ENCODE assay signal across 9 mouse cellular contexts in genomic region chr4:130188806-130189297, GRCm38 (mm10). TPM values are rescaled to one million over a fixed set of nuclear protein-coding genes. Genes with fewer than 3 reads are reported as not detected.
DNase-seq lines count a peak whose midpoint lies in the region; ATAC-seq and TF ChIP-seq lines count a peak whose summit lies in the region.
"Had no signal": no experiment of that assay in that cellular context is flagged by ENCODE, and none has a peak within 500 bp of the region (broad histone marks: within the 10 kb centered on the region; RNA-seq: fewer than 3 reads in every experiment).

No protein-coding gene starts in this region.

- H3K4me2 ChIP-seq in heart, embryonic 14.5 days (ENCODE audit: low read length) = peak overlapping the region; percentile 52
- peak overlapping the region; percentile 30 for H3K4me2 ChIP-seq in liver, embryonic 12.5 days
- peak overlapping the region; percentile 15; the same call in 1 of the 2 replicates for H3K4me2 ChIP-seq in neural tube, embryonic 11.5 days (ENCODE audit: low read depth)
- H3K4me2 ChIP-seq in stomach, embryonic 16.5 days (ENCODE audit: low read depth, low read length) = peak overlapping the region; percentile 47

- peak; percentile 99 for TF ChIP-seq CTCF in brain, embryonic 14.5 days (IDR thresholded peaks at IDR 0.05; ENCODE audit: borderline replicate concordance, extremely low read depth, insufficient read depth, insufficient read length)

- 3% methylated on average over 13 of the region's 13 CpGs for WGBS in heart, embryonic 14.5 days
- 3% methylated on average over 13 of the region's 13 CpGs for WGBS in liver, embryonic 12.5 days (ENCODE audit: insufficient replicate concordance)
- 3% methylated on average over 13 of the region's 13 CpGs for WGBS in neural tube, embryonic 11.5 days
- 3% methylated on average over 13 of the region's 13 CpGs for WGBS in stomach, embryonic 16.5 days

- H3K27me3 ChIP-seq in heart, embryonic 14.5 days (ENCODE audit: control insufficient read depth, insufficient read depth, low read length) = peaks cover 4% of the 10 kb centered on the region; the same call in 1 of the 2 replicates
- H3K27me3 ChIP-seq in liver, embryonic 12.5 days (replicated peaks) = peaks cover 37% of the 10 kb centered on the region
- no peaks in the 10 kb centered on the region for H3K27me3 ChIP-seq in neural tube, embryonic 11.5 days (ENCODE audit: control insufficient read depth, insufficient read depth, low read length)
- no peaks in the 10 kb centered on the region for H3K27me3 ChIP-seq in stomach, embryonic 16.5 days (ENCODE audit: control insufficient read depth, insufficient read depth, low read length)

- DNase-seq in brain, embryonic 14.5 days (ENCODE audit: low read depth) = peak; percentile 92
- peak; percentile 92 for DNase-seq in kidney, postnatal 10 days
- DNase-seq in neural tube, embryonic 11.5 days (ENCODE audit: low spot score) = peak; percentile 82

- H3K9me3 ChIP-seq in heart, embryonic 14.5 days (ENCODE audit: control insufficient read depth, low read length) = no peaks in the 10 kb centered on the region
- no peaks in the 10 kb centered on the region for H3K9me3 ChIP-seq in liver, embryonic 12.5 days (replicated peaks)
- no peaks in the 10 kb centered on the region for H3K9me3 ChIP-seq in neural tube, embryonic 11.5 days (ENCODE audit: control insufficient read depth, low read length)
- H3K9me3 ChIP-seq in stomach, embryonic 16.5 days (replicated peaks; ENCODE audit: control insufficient read depth, low read length) = no peaks in the 10 kb centered on the region

- TF ChIP-seq POLR2A in brain, embryonic 14.5 days (IDR thresholded peaks at IDR 0.05; ENCODE audit: borderline replicate concordance, extremely low read depth, insufficient read depth, insufficient read length, poor library complexity, severe bottlenecking) = no peak

- ATAC-seq in CD4-positive, CD25-positive, alpha-beta regulatory T cell, adult 4 months = peak; percentile 64
- peak; percentile 87 for ATAC-seq in erythroid progenitor cell, adult 5-6 weeks (replicated peaks; ENCODE audit: low FRiP score, poor library complexity, severe bottlenecking)
- peak; percentile 48; the same call in 1 of the 2 replicates for ATAC-seq in heart, embryonic 14.5 days (ENCODE audit: insufficient number of reproducible peaks, insufficient read depth, low FRiP score, low read depth)
- 0 out of 2 replicates have a peak, but pooled peaks have one; percentile 21 for ATAC-seq in liver, embryonic 12.5 days
- no peak for ATAC-seq in neural tube, embryonic 11.5 days (ENCODE audit: insufficient read depth, low FRiP score, low TSS enrichment)
- ATAC-seq in stomach, embryonic 16.5 days (ENCODE audit: insufficient read depth, low FRiP score) = peak; percentile 74; the same call in 1 of the 2 replicates

- H3K4me1 ChIP-seq in heart, embryonic 14.5 days (ENCODE audit: control insufficient read depth in 2 of 2, insufficient read depth in 2 of 2, low read length in 2 of 2) = no peaks in the 10 kb centered on the region
- no peaks in the 10 kb centered on the region for H3K4me1 ChIP-seq in liver, embryonic 12.5 days
- no peaks in the 10 kb centered on the region for H3K4me1 ChIP-seq in neural tube, embryonic 11.5 days (ENCODE audit: control insufficient read depth, insufficient read depth, low read length)
- H3K4me1 ChIP-seq in stomach, embryonic 16.5 days (ENCODE audit: control insufficient read depth, insufficient read depth, low read length) = 0 out of 2 replicates have a peak, but pooled peaks cover 4% of the 10 kb centered on the region

- peak overlapping the region in 1 of 2 experiments; percentile 20; a peak in 2 of 4 replicates for H3K4me3 ChIP-seq in heart, embryonic 14.5 days (ENCODE audit: control insufficient read depth in 1 of 2, insufficient read depth in 1 of 2, low read depth in 1 of 2, low read length in 2 of 2)
- no peak overlapping the region for H3K4me3 ChIP-seq in liver, embryonic 12.5 days
- H3K4me3 ChIP-seq in neural tube, embryonic 11.5 days (ENCODE audit: low read depth, low read length) = no peak overlapping the region
- peak overlapping the region; percentile 16; the same call in 1 of the 2 replicates for H3K4me3 ChIP-seq in stomach, embryonic 16.5 days (replicated peaks; ENCODE audit: low read length)

- no peaks in the 10 kb centered on the region for H3K36me3 ChIP-seq in heart, embryonic 14.5 days (ENCODE audit: control insufficient read depth, insufficient read depth, low read length)
- H3K36me3 ChIP-seq in liver, embryonic 12.5 days = no peaks in the 10 kb centered on the region
- H3K36me3 ChIP-seq in neural tube, embryonic 11.5 days (ENCODE audit: control insufficient read depth, insufficient read depth, low read length) = no peaks in the 10 kb centered on the region
- H3K36me3 ChIP-seq in stomach, embryonic 16.5 days (ENCODE audit: control insufficient read depth, insufficient read depth, low read length) = no peaks in the 10 kb centered on the region

- no peak overlapping the region for H3K27ac ChIP-seq in heart, embryonic 14.5 days (replicated peaks in 1 of 2; ENCODE audit: control insufficient read depth in 1 of 2, insufficient read depth in 1 of 2, low read depth in 2 of 2, low read length in 2 of 2)
- H3K27ac ChIP-seq in liver, embryonic 12.5 days = no peak overlapping the region
- H3K27ac ChIP-seq in neural tube, embryonic 11.5 days (ENCODE audit: low read depth, low read length) = no peak overlapping the region
- no peak overlapping the region for H3K27ac ChIP-seq in stomach, embryonic 16.5 days (ENCODE audit: low read length)

- no peak overlapping the region for H3K9ac ChIP-seq in heart, embryonic 14.5 days (ENCODE audit: low read length)
- no peak overlapping the region for H3K9ac ChIP-seq in liver, embryonic 12.5 days
- H3K9ac ChIP-seq in neural tube, embryonic 11.5 days (ENCODE audit: low read length) = no peak overlapping the region
- no peak overlapping the region for H3K9ac ChIP-seq in stomach, embryonic 16.5 days (ENCODE audit: low read length)

RNA-seq across cellular contexts. Expression of gene Tinagl1, which starts 13.9 kb away (rescaled TPM):
- polyA plus RNA-seq in CD4-positive, CD25-positive, alpha-beta regulatory T cell, adult 4 months (2017; shearing (Covaris generic)) = not detected
- 5.4 and 8.1 TPM in 2 replicates for polyA plus RNA-seq in brain, embryonic 14.5 days (2012; rRNA removed)
- 199 and 217 TPM in 2 replicates for total RNA-seq in erythroid progenitor cell, adult 5-6 weeks (2015; ENCODE audit: low replicate concordance)
- 249 and 265 TPM in 2 replicates for total RNA-seq in erythroid progenitor cell, adult 5-6 weeks (2017; ENCODE audit: low replicate concordance)
- 31.5 and 34.4 TPM in 2 replicates for polyA plus RNA-seq in heart, embryonic 14.5 days (2014; fragmentation: Nextera tagmentation; extraction: Ambion mirVana)
- polyA plus RNA-seq in liver, embryonic 12.5 days (2016; fragmentation: Nextera tagmentation; extraction: Ambion mirVana) = 30.9 and 32.6 TPM in 2 replicates
- 4.7 and 5.0 TPM in 2 replicates for polyA plus RNA-seq in neural tube, embryonic 11.5 days (2014; fragmentation: Nextera tagmentation; extraction: Ambion mirVana)
- 62.7 and 77.6 TPM in 2 replicates for polyA plus RNA-seq in stomach, embryonic 16.5 days (2015; fragmentation: Nextera tagmentation; extraction: Ambion mirVana)

RNA-seq across cellular contexts. Expression of gene Gm853, which starts 33.3 kb away (rescaled TPM):
- polyA plus RNA-seq in CD4-positive, CD25-positive, alpha-beta regulatory T cell, adult 4 months (2017; shearing (Covaris generic)) = not detected
- polyA plus RNA-seq in brain, embryonic 14.5 days (2012; rRNA removed) = 0.32 and 0.62 TPM in 2 replicates
- total RNA-seq in erythroid progenitor cell, adult 5-6 weeks (2015; ENCODE audit: low replicate concordance) = not detected in 2 replicates
- not detected in 2 replicates for total RNA-seq in erythroid progenitor cell, adult 5-6 weeks (2017; ENCODE audit: low replicate concordance)
- not detected in 2 replicates for polyA plus RNA-seq in heart, embryonic 14.5 days (2014; fragmentation: Nextera tagmentation; extraction: Ambion mirVana)
- not detected in 2 replicates for polyA plus RNA-seq in liver, embryonic 12.5 days (2016; fragmentation: Nextera tagmentation; extraction: Ambion mirVana)
- not detected in 2 replicates for polyA plus RNA-seq in neural tube, embryonic 11.5 days (2014; fragmentation: Nextera tagmentation; extraction: Ambion mirVana)
- polyA plus RNA-seq in stomach, embryonic 16.5 days (2015; fragmentation: Nextera tagmentation; extraction: Ambion mirVana) = not detected in 2 replicates
- polyA plus RNA-seq: gonadal fat pad, adult 2 months had no signal

RNA-seq across cellular contexts. Expression of gene Hcrtr1, which starts 49.7 kb away (rescaled TPM):
- not detected for polyA plus RNA-seq in CD4-positive, CD25-positive, alpha-beta regulatory T cell, adult 4 months (2017; shearing (Covaris generic))
- 1.4 and 2.0 TPM in 2 replicates for polyA plus RNA-seq in brain, embryonic 14.5 days (2012; rRNA removed)
- total RNA-seq in erythroid progenitor cell, adult 5-6 weeks (2015; ENCODE audit: low replicate concordance) = not detected in 2 replicates
- total RNA-seq in erythroid progenitor cell, adult 5-6 weeks (2017; ENCODE audit: low replicate concordance) = not detected in 2 replicates
- 0.15 TPM in 1 of 2 replicates, not detected in the other for polyA plus RNA-seq in heart, embryonic 14.5 days (2014; fragmentation: Nextera tagmentation; extraction: Ambion mirVana)
- 0.12 TPM in 1 of 2 replicates, not detected in the other for polyA plus RNA-seq in liver, embryonic 12.5 days (2016; fragmentation: Nextera tagmentation; extraction: Ambion mirVana)
- polyA plus RNA-seq in neural tube, embryonic 11.5 days (2014; fragmentation: Nextera tagmentation; extraction: Ambion mirVana) = 0.20 and 0.49 TPM in 2 replicates
- 0.29 and 0.49 TPM in 2 replicates for polyA plus RNA-seq in stomach, embryonic 16.5 days (2015; fragmentation: Nextera tagmentation; extraction: Ambion mirVana)
